Mouse (Mus musculus): Measurements from ENCODE around the gene Farp1. TPM values are rescaled to one million over a fixed set of nuclear protein-coding genes. Genes with fewer than 3 reads are reported as not detected.
A peak's percentile ranks its signal among the peaks of the same experiment; 100 is the strongest.
"Not testable (repeated sequence)": the region's sequence is repeated elsewhere in the genome, so short reads cannot be mapped to it uniquely, and the experiment has no call there.

The Farp1 gene
- polyA plus RNA-seq, 1 experiment: 29.2 TPM

DNA sequence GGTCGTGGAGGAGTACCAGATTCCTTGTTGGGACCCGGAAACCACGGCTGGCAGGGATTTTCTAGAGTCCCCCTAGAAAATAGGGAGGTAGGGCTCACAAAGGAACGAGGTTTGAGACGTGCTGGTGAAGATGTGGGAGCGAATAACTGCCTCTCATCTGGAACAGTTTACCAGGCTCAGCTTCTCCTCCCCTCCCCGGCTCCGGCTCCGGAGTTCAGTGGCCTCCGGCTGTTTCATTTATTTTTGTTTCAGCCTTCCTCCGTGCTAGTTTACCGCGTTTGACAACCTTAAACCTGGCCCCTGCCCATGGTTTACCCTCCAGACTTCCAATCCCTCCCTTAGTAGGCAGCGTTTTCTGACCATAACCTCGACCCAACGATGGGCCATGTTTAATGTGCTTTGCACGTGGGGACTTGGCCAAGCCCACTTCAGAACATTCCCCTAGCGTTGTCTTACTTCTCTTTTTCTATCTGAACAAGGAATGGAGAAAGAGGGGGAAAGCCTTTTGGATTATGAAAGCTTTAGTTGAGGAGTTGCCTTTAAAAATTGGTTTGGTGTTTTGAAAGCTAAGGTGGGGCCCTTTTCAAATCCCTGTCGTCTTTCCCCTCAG is 1.7 kb downstream of the Farp1 start:
- Histone ChIP-seq H3K9ac (ENCODE audit: low read depth, poor library complexity, severe bottlenecking) (peak overlapping the region; percentile 94), H3K27ac (ENCODE audit: insufficient read depth, low read length) (no peak overlapping the region), H3K9me3 (replicated peaks; ENCODE audit: control insufficient read depth, insufficient read depth, low read length, poor library complexity, severe bottlenecking) (no peaks in the 10 kb centered on the region), H3K27me3 (ENCODE audit: control insufficient read depth, insufficient read depth, low read length, poor library complexity, severe bottlenecking) (peaks cover 12% of the 10 kb centered on the region; the same call in 1 of the 2 replicates), H3K36me3 (ENCODE audit: control insufficient read depth, insufficient read depth, low read length, poor library complexity, severe bottlenecking) (no peaks in the 10 kb centered on the region), H3K4me3 (ENCODE audit: low read depth, low read length) (peak overlapping the region; percentile 37), H3K4me1 (ENCODE audit: control insufficient read depth, insufficient read depth, low read length) (no peaks in the 10 kb centered on the region)
- TF ChIP-seq CTCF (IDR thresholded peaks at IDR 0.05; ENCODE audit: low read depth, low read length) (no peak), EP300 (IDR thresholded peaks at IDR 0.05; ENCODE audit: insufficient read depth, low read depth, low read length) (no peak), POLR2A (IDR thresholded peaks at IDR 0.05; ENCODE audit: insufficient read depth, low read length) (no peak)

DNA sequence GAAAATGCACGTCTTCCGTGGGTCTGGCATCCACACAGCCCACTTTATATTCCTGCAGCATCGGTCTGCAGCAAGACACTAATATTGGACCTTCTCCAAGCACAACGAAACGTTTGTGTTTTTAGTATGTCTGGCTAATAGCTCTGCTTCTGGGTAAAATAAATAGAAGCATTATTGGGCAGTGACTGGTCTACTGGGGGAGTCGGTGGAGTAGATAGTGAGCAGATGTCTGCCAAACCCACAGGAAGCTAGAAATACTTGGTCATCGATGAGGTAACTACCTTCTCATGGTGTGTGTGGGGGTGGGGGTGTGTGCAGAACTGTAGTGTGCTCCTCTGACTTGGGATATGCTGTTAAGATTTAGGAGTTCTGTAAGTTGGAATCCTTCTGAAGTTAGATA is 2.3 kb downstream of the Farp1 start:
- Histone ChIP-seq H3K4me1 (ENCODE audit: control insufficient read depth, insufficient read depth, low read length) (no peaks in the 10 kb centered on the region), H3K9ac (ENCODE audit: low read depth, poor library complexity, severe bottlenecking) (no peak overlapping the region), H3K9me3 (replicated peaks; ENCODE audit: control insufficient read depth, insufficient read depth, low read length, poor library complexity, severe bottlenecking) (no peaks in the 10 kb centered on the region), H3K27me3 (ENCODE audit: control insufficient read depth, insufficient read depth, low read length, poor library complexity, severe bottlenecking) (peaks cover 12% of the 10 kb centered on the region; the same call in 1 of the 2 replicates), H3K36me3 (ENCODE audit: control insufficient read depth, insufficient read depth, low read length, poor library complexity, severe bottlenecking) (no peaks in the 10 kb centered on the region), H3K4me3 (ENCODE audit: low read depth, low read length) (no peak overlapping the region), H3K27ac (ENCODE audit: insufficient read depth, low read length) (no peak overlapping the region)
- TF ChIP-seq EP300 (IDR thresholded peaks at IDR 0.05; ENCODE audit: insufficient read depth, low read depth, low read length): no peak
- no peak for TF ChIP-seq POLR2A (IDR thresholded peaks at IDR 0.05; ENCODE audit: insufficient read depth, low read length)
- no peak for TF ChIP-seq CTCF (IDR thresholded peaks at IDR 0.05; ENCODE audit: low read depth, low read length)

DNA sequence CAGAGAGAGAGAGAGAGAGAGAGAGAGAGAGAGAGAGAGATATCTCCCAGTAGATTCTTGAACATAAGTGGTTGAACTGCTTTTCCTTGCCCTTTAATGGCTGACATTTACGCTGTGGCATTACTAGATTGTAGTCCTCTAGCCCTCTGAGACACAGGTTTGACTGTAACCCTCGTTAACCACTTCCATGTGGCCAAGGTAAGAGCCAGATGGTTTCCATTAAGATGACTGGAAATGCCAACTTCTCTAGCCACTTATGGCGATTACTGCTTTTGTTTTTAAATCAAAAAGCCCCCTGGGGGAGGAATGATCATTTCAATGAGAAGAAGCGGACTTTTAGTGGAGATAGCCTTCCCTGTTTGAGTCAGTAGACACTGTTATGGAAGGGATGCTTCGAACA is 3.7 kb downstream of the Farp1 start:
- Histone ChIP-seq H3K4me1 (ENCODE audit: control insufficient read depth, insufficient read depth, low read length) (no peaks in the 10 kb centered on the region), H3K4me3 (ENCODE audit: low read depth, low read length) (no peak overlapping the region), H3K9me3 (replicated peaks; ENCODE audit: control insufficient read depth, insufficient read depth, low read length, poor library complexity, severe bottlenecking) (no peaks in the 10 kb centered on the region), H3K27me3 (ENCODE audit: control insufficient read depth, insufficient read depth, low read length, poor library complexity, severe bottlenecking) (peaks cover 12% of the 10 kb centered on the region; the same call in 1 of the 2 replicates), H3K27ac (ENCODE audit: insufficient read depth, low read length) (no peak overlapping the region), H3K9ac (ENCODE audit: low read depth, poor library complexity, severe bottlenecking) (no peak overlapping the region), H3K36me3 (ENCODE audit: control insufficient read depth, insufficient read depth, low read length, poor library complexity, severe bottlenecking) (no peaks in the 10 kb centered on the region)
- TF ChIP-seq CTCF (IDR thresholded peaks at IDR 0.05; ENCODE audit: low read depth, low read length): no peak
- TF ChIP-seq EP300 (IDR thresholded peaks at IDR 0.05; ENCODE audit: insufficient read depth, low read depth, low read length): no peak
- no peak for TF ChIP-seq POLR2A (IDR thresholded peaks at IDR 0.05; ENCODE audit: insufficient read depth, low read length)

DNA sequence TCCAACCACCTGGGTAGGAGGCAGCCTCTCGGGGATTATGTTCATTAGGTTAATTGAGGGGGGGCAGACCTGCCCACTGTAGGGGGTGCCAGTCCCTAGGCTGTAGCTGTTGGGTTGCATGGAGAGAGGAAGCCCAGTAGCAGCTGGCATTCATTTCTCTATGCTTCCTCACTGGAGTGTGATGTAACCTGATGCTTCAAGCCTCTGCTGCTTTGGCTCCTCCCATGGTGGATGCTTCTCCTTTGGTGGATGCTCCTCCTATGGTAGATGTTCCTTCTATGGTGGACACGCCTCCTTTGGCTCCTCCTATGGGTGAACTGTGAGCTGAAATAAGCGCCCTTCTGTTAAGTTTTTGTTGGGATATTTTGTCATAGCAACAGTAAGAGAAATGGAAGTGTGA is 9.1 kb downstream of the Farp1 start:
- no peak for TF ChIP-seq EP300 (IDR thresholded peaks at IDR 0.05; ENCODE audit: insufficient read depth, low read depth, low read length)
- TF ChIP-seq POLR2A (IDR thresholded peaks at IDR 0.05; ENCODE audit: insufficient read depth, low read length): no peak
- TF ChIP-seq CTCF (IDR thresholded peaks at IDR 0.05; ENCODE audit: low read depth, low read length): no peak
- Histone ChIP-seq H3K4me3 (ENCODE audit: low read depth, low read length) (no peak overlapping the region), H3K27ac (ENCODE audit: insufficient read depth, low read length) (no peak overlapping the region), H3K9me3 (replicated peaks; ENCODE audit: control insufficient read depth, insufficient read depth, low read length, poor library complexity, severe bottlenecking) (no peaks in the 10 kb centered on the region), H3K9ac (ENCODE audit: low read depth, poor library complexity, severe bottlenecking) (no peak overlapping the region), H3K36me3 (ENCODE audit: control insufficient read depth, insufficient read depth, low read length, poor library complexity, severe bottlenecking) (no peaks in the 10 kb centered on the region), H3K4me1 (ENCODE audit: control insufficient read depth, insufficient read depth, low read length) (no peaks in the 10 kb centered on the region), H3K27me3 (ENCODE audit: control insufficient read depth, insufficient read depth, low read length, poor library complexity, severe bottlenecking) (no peaks in the 10 kb centered on the region)

DNA sequence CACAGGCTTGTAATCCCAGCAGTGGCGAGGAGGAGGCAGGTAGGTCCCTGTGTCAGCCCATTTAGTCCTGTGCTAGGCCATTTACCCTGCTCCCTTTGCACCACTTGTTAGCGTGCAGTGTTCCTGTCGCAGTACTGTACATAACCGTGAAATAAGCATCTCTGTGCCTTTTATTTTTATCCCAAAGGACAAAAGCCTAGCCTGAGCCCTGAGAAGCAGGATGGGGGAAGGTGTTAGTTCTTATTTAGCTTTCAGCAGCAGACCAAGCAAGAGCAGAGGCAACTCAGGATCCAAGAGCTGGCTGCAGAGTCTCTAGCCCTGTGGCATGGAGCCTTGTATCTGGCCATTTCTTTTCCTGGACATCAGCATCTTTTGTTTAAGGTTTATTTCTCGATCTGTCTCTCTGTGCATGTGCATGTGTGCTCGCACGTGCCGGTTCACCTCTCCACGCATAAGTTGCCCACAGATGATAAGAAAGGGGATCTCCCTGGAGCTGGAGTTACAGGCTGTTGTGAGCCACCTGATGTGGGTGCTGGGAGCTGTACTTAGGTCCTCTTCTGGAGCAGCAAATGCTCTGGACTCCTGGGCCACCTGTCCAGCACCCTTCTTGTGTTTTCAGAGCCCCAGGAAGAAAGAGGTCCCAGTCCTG is 11.4 kb downstream of the Farp1 start:
- Histone ChIP-seq H3K9me3 (replicated peaks; ENCODE audit: control insufficient read depth, insufficient read depth, low read length, poor library complexity, severe bottlenecking) (no peaks in the 10 kb centered on the region), H3K36me3 (ENCODE audit: control insufficient read depth, insufficient read depth, low read length, poor library complexity, severe bottlenecking) (no peaks in the 10 kb centered on the region), H3K27me3 (ENCODE audit: control insufficient read depth, insufficient read depth, low read length, poor library complexity, severe bottlenecking) (no peaks in the 10 kb centered on the region), H3K27ac (ENCODE audit: insufficient read depth, low read length) (no peak overlapping the region), H3K4me1 (ENCODE audit: control insufficient read depth, insufficient read depth, low read length) (no peaks in the 10 kb centered on the region), H3K9ac (ENCODE audit: low read depth, poor library complexity, severe bottlenecking) (no peak overlapping the region), H3K4me3 (ENCODE audit: low read depth, low read length) (no peak overlapping the region)
- TF ChIP-seq EP300 (IDR thresholded peaks at IDR 0.05; ENCODE audit: insufficient read depth, low read depth, low read length) (no peak), POLR2A (IDR thresholded peaks at IDR 0.05; ENCODE audit: insufficient read depth, low read length) (no peak), CTCF (IDR thresholded peaks at IDR 0.05; ENCODE audit: low read depth, low read length) (no peak)

DNA sequence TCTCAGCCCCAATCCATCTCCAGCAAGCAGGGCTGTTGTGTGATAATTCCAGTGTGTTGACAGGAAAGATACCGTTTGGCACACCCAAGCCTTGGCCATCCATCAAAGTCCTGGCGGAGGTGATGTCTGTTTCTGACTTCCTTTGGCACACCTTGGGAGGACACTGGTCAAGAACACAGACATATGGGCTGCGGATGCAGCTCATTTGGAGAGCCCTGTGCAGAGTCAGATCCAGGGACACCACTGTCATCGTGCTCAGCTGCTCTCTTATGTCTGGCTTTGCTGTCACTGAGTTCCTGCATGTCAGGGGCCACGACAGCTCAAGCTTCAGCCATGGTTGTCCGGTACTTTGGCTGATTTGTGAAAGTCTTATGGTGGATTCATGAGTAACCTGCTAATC is 12.8 kb downstream of the Farp1 start:
- no peaks in the 10 kb centered on the region for H3K4me1 ChIP-seq (ENCODE audit: control insufficient read depth, insufficient read depth, low read length)
- no peak overlapping the region for H3K27ac ChIP-seq (ENCODE audit: insufficient read depth, low read length)

DNA sequence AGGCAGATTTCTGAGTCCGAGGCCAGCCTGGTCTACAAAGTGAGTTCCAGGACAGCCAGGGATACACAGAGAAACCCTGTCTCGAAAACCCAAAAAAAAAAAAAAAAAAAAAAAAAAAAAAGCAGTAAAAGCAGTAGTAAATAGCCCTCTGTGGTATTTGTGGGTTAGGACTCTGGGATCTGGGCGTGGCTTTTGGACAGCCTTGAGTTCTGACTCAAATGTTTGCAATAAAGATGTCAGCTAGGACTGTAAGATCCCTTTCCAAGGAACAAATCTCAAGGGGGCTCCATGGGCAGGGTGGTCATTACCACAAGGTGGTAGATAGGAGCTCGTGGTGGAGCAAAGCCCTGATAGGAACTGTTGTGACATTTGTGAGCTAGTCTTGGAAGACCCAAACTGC is 16.0 kb downstream of the Farp1 start:
- not testable (repeated sequence) for H3K4me1 ChIP-seq (ENCODE audit: control insufficient read depth, insufficient read depth, low read length); H3K4me3 ChIP-seq (ENCODE audit: low read depth, low read length); H3K36me3 ChIP-seq (ENCODE audit: control insufficient read depth, insufficient read depth, low read length, poor library complexity, severe bottlenecking); H3K27me3 ChIP-seq (ENCODE audit: control insufficient read depth, insufficient read depth, low read length, poor library complexity, severe bottlenecking); H3K27ac ChIP-seq (ENCODE audit: insufficient read depth, low read length); H3K9me3 ChIP-seq (replicated peaks; ENCODE audit: control insufficient read depth, insufficient read depth, low read length, poor library complexity, severe bottlenecking); H3K9ac ChIP-seq (ENCODE audit: low read depth, poor library complexity, severe bottlenecking)

More for the DNA sequence above, 12.8 kb downstream of the Farp1 start:
- no peaks in the 10 kb centered on the region for H3K36me3 ChIP-seq (ENCODE audit: control insufficient read depth, insufficient read depth, low read length, poor library complexity, severe bottlenecking)
- H3K4me3 ChIP-seq (ENCODE audit: low read depth, low read length): no peak overlapping the region
- H3K9ac ChIP-seq (ENCODE audit: low read depth, poor library complexity, severe bottlenecking): no peak overlapping the region
- no peaks in the 10 kb centered on the region for H3K27me3 ChIP-seq (ENCODE audit: control insufficient read depth, insufficient read depth, low read length, poor library complexity, severe bottlenecking)
- no peaks in the 10 kb centered on the region for H3K9me3 ChIP-seq (replicated peaks; ENCODE audit: control insufficient read depth, insufficient read depth, low read length, poor library complexity, severe bottlenecking)
- no peak for TF ChIP-seq CTCF (IDR thresholded peaks at IDR 0.05; ENCODE audit: low read depth, low read length)
- TF ChIP-seq POLR2A (IDR thresholded peaks at IDR 0.05; ENCODE audit: insufficient read depth, low read length): no peak
- TF ChIP-seq EP300 (IDR thresholded peaks at IDR 0.05; ENCODE audit: insufficient read depth, low read depth, low read length): no peak
